Mouse (Mus musculus) forebrain, embryonic 14.5 days (tissue): Measurements from ENCODE around the gene Dip2b. TPM values are rescaled to one million over a fixed set of nuclear protein-coding genes. Genes with fewer than 3 reads are reported as not detected.
A peak's percentile ranks its signal among the peaks of the same experiment; 100 is the strongest.
"Not testable (repeated sequence)": the region's sequence is repeated elsewhere in the genome, so short reads cannot be mapped to it uniquely, and the experiment has no call there.

Source experiments
- ATAC-seq: fragments of 200-750 bp; cut with Nextera tagmentation; 2 replicates; pipeline ENCODE4 v1.8.0; 2017; ENCODE audit warnings: mild to moderate bottlenecking, moderate library complexity
- DNase-seq: peaks from one replicate; pipeline ENCODE4 v3.0.0-alpha.2; 2015; ENCODE audit warnings: low spot score
- H3K27ac ChIP-seq: fragments of 300-500 bp; sonication (generic); 2 replicates; pipeline ENCODE4 v1.5.1; 2014; ENCODE audit warnings: low read depth, mild to moderate bottlenecking, control low read depth, low read length, moderate library complexity
- H3K27me3 ChIP-seq: fragments of 300-500 bp; sonication (generic); replicated peaks from 2 replicates; pipeline ENCODE4 v1.6.1; 2014; ENCODE audit warnings: low read length, control low read depth, mixed read lengths; ENCODE audit not compliant: control insufficient read depth, insufficient read depth
- H3K36me3 ChIP-seq: fragments of 300-500 bp; sonication (generic); 2 replicates; pipeline ENCODE4 v1.6.1; 2014; ENCODE audit warnings: low read length, control low read depth; ENCODE audit not compliant: control insufficient read depth, insufficient read depth
- H3K4me1 ChIP-seq: fragments of 300-500 bp; sonication (generic); 2 replicates; pipeline ENCODE4 v1.6.1; 2014; ENCODE audit warnings: antibody characterized with exemption, low read length, control low read depth; ENCODE audit not compliant: control insufficient read depth, insufficient read depth
- H3K4me2 ChIP-seq: fragments of 300-500 bp; sonication (generic); 2 replicates; pipeline ENCODE4 v1.6.1; 2014; ENCODE audit warnings: mild to moderate bottlenecking, control low read depth, low read length
- H3K4me3 ChIP-seq: fragments of 300-500 bp; sonication (generic); 2 replicates; pipeline ENCODE4 v1.5.1; 2014; ENCODE audit warnings: low read depth, low read length, control low read depth
- H3K9ac ChIP-seq: fragments of 300-500 bp; sonication (generic); 2 replicates; pipeline ENCODE4 v1.6.1; 2014; ENCODE audit warnings: mild to moderate bottlenecking, low read length, control low read depth, moderate library complexity
- H3K9me3 ChIP-seq: fragments of 300-500 bp; sonication (generic); replicated peaks from 2 replicates; pipeline ENCODE4 v1.6.1; 2016; ENCODE audit warnings: low read length, control low read depth, mixed read lengths; ENCODE audit not compliant: control insufficient read depth
- WGBS: fragments of 180-500 bp; shearing (Covaris S2); extraction: QIAGEN DNeasy Blood & Tissue Kit; methylation state at CpG from one replicate; pipeline ENCODE4 v1.1.7; 2014; 5-methylcytosine and 5-hydroxymethylcytosine counted together
- polyA plus RNA-seq: library from polyadenylated mRNA; unstranded; fragments of >200 nt; fragmentation: Nextera tagmentation; extraction: Ambion mirVana; gene quantifications from 2 replicates; pipeline ENCODE4 v1.2.1, GENCODE M21; 2014

The Dip2b gene
- polyA plus RNA-seq, 1 experiment from 2014 or later, result 16.3 TPM

DNA sequence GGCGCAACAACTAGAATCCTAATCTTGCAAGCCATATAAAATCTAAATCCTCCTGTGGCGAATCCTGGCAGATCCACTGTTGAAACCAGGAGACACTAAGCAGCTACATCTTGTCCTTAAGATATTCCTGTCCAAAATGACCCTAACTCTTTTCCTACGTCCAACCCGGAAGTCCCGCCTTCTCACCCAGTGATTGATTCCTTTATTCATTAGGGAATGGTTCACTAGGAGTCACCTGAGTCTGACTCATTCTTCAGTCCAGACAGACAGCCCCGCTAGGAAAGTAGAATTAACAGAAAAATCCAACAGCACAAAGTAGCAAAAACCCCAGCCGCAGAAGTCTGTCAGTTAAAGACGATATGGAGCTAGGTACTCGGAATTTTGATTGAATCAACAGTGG, 208.8 kb downstream of the Dip2b start:
- peaks cover 78% of the 10 kb centered on the region for H3K36me3 ChIP-seq

DNA sequence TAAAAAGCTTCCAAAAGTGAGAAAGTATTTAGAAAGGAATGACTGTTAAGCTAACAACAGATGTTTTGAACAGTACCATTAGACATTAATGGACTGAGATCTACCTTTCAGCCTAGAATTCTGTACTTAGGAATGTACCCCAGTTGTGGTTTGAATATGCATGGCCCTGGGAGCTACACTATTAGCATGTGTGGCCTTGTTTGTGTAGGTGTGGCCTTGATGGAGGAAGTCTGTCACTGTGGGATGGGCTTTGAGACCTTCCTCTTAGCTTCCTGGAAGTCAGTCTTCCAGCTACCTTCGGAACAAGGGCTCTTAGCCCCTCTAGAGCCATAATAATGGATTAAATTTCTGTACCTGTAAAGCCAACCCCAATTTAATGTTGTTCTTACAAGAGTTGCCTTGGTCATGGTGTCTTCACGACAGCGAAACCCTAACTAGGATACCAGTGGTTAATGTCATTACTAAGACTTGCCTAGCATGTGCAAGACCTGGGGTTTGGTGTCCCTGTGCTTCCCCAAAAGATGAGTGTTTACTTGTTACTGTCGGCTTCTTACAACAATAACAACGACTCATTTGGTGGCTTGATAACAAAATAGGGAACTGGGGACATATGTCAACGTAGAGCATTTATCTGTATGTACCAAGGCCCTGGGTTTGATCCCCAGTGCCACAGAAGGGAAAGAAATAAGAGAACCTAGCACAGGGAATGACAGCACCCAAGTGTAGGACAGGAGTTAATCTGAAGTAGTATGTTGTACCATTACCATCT, 210.4 kb downstream of the Dip2b start:
- Histone ChIP-seq H3K4me2 (no peak overlapping the region), H3K9ac (no peak overlapping the region), H3K4me1 (no peaks in the 10 kb centered on the region), H3K4me3 (no peak overlapping the region), H3K27me3 (no peaks in the 10 kb centered on the region), H3K27ac (no peak overlapping the region), H3K9me3 (no peaks in the 10 kb centered on the region), H3K36me3 (peaks cover 87% of the 10 kb centered on the region)
- WGBS, result 96% methylated on average over 6 of the region's 6 CpGs
- DNase-seq (no peak), ATAC-seq (no peak)

More for the DNA sequence above, 208.8 kb downstream of the Dip2b start:
- Histone ChIP-seq H3K9me3 (no peaks in the 10 kb centered on the region), H3K4me3 (no peak overlapping the region), H3K27ac (no peak overlapping the region), H3K27me3 (no peaks in the 10 kb centered on the region), H3K4me2 (no peak overlapping the region), H3K9ac (no peak overlapping the region), H3K4me1 (no peaks in the 10 kb centered on the region)
- 93% methylated on average over 9 of the region's 9 CpGs for WGBS
- DNase-seq (no peak), ATAC-seq (no peak)

- DNase-seq (no peak), ATAC-seq (no peak)
- Histone ChIP-seq H3K36me3 (peaks cover 93% of the 10 kb centered on the region), H3K4me3 (no peak overlapping the region), H3K4me1 (no peaks in the 10 kb centered on the region), H3K9me3 (no peaks in the 10 kb centered on the region), H3K27ac (no peak overlapping the region), H3K9ac (no peak overlapping the region), H3K4me2 (no peak overlapping the region), H3K27me3 (no peaks in the 10 kb centered on the region)
- 92% methylated on average over 6 of the region's 6 CpGs for WGBS
Observed at GRCm38 (mm10) chr15:100251153-100251780, 212.8 kb downstream of the Dip2b start.

GRCm38 (mm10) chr15:100256386-100256785, 217.9 kb downstream of the Dip2b start:
- Histone ChIP-seq H3K36me3 (peaks cover 78% of the 10 kb centered on the region), H3K27me3 (no peaks in the 10 kb centered on the region), H3K27ac (no peak overlapping the region), H3K4me2 (no peak overlapping the region), H3K4me1 (no peaks in the 10 kb centered on the region), H3K9ac (no peak overlapping the region), H3K4me3 (no peak overlapping the region), H3K9me3 (no peaks in the 10 kb centered on the region)
- DNase-seq (no peak), ATAC-seq (no peak)
- WGBS, result 93% methylated on average over 6 of the region's 6 CpGs

- 95% methylated on average over 5 of the region's 5 CpGs for WGBS
Observed at GRCm38 (mm10) chr15:100257305-100257704, 218.8 kb downstream of the Dip2b start.

DNA sequence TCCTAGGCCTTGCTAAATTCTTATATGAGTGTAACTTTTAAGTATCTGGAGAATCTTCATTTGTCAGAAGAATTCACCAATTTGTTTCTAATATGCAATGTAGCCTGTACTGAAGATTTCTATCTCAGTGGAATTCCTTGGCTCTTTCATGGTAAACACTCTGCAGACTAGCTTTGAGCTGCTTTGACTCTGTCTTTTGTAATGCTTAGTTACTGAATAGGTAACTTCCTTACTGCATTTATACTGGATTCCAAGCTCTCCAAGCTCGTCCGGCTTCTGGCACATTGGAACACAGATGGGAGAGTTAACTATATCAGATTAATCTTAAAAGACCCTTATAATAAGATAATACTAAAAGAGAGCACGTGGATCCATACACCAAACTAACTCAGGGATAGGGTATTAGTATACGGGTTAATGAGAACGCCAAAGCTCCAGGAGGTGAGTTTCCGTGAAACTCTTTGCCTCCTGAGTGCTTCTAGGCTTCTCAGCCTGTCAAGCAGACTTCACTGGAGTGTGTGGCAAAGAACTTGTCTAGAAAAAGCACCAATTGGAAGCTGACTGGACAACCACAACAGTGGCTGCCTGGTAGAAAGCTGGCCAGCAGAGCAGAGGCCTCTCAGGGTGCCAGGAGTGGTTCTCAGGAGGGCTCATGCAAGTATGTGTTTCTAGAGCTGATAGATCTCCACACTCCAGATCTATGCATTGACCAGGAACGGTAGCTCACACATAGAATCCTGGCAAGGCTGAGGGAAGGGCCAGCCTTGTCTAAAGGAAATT, 220.4 kb downstream of the Dip2b start:
- no peak for DNase-seq
- H3K27ac ChIP-seq, result no peak overlapping the region
- no peaks in the 10 kb centered on the region for H3K9me3 ChIP-seq
- H3K4me2 ChIP-seq, result no peak overlapping the region
- H3K9ac ChIP-seq, result no peak overlapping the region
- ATAC-seq, result no peak
- no peaks in the 10 kb centered on the region for H3K27me3 ChIP-seq
- no peak overlapping the region for H3K4me3 ChIP-seq
- 92% methylated on average over 7 of the region's 7 CpGs for WGBS
- H3K4me1 ChIP-seq, result no peaks in the 10 kb centered on the region
- H3K36me3 ChIP-seq, result peaks cover 69% of the 10 kb centered on the region

More at GRCm38 (mm10) chr15:100257305-100257704, 218.8 kb downstream of the Dip2b start:
- H3K4me3 ChIP-seq, result no peak overlapping the region
- H3K4me2 ChIP-seq, result no peak overlapping the region
- no peaks in the 10 kb centered on the region for H3K4me1 ChIP-seq
- H3K9ac ChIP-seq, result no peak overlapping the region
- no peak overlapping the region for H3K27ac ChIP-seq
- no peaks in the 10 kb centered on the region for H3K9me3 ChIP-seq
- DNase-seq, result no peak
- no peak for ATAC-seq
- H3K27me3 ChIP-seq, result no peaks in the 10 kb centered on the region
- peaks cover 79% of the 10 kb centered on the region for H3K36me3 ChIP-seq

DNA sequence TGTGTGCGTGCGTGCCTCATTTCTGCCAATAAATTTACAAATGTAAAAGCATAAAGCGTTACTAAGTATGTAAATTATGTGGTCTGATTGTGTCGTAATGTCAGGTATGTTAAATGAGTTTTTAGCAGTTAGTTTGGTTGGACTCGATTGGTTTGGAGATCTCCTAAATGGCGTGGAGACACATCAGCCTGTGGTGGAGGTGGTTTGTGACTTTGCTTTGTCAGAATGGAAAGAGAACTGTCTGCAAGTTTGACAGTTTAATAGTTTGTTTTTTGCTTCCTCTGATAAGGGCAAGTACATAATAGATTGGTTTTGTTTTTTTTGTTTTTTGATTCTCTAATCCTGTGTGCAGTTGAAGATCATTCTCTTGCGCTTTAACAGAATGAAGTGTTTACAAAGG, 221.9 kb downstream of the Dip2b start:
- DNase-seq, H3K9me3 ChIP-seq, H3K4me1 ChIP-seq, H3K27ac ChIP-seq, H3K4me2 ChIP-seq, ATAC-seq, H3K9ac ChIP-seq, H3K4me3 ChIP-seq, H3K27me3 ChIP-seq: not testable (repeated sequence)
- 96% methylated on average over 5 of the region's 7 CpGs for whole genome bisulfite sequencing
- peaks cover 54% of the 10 kb centered on the region for H3K36me3 ChIP-seq

GRCm38 (mm10) chr15:100263246-100263905, 224.9 kb downstream of the Dip2b start:
- Histone ChIP-seq H3K4me2 (no peak overlapping the region), H3K27ac (no peak overlapping the region), H3K9ac (no peak overlapping the region), H3K4me3 (no peak overlapping the region), H3K4me1 (no peaks in the 10 kb centered on the region), H3K9me3 (no peaks in the 10 kb centered on the region), H3K36me3 (peaks cover 28% of the 10 kb centered on the region), H3K27me3 (no peaks in the 10 kb centered on the region)
- peak; percentile 67 for DNase-seq
- 19% methylated on average over 4 of the region's 4 CpGs for WGBS
- ATAC-seq, result no peak
